Mouse (Mus musculus) forebrain, embryonic 15.5 days (tissue): ENCODE results near the gene Iqschfp. TPM values are rescaled to one million over a fixed set of nuclear protein-coding genes. Genes with fewer than 3 reads are reported as not detected.

Experiments
- ATAC-seq: fragments of 200-750 bp; cut with Nextera tagmentation; replicated peaks from 2 replicates; pipeline ENCODE4 v1.8.0; 2017; ENCODE audit warnings: mild to moderate bottlenecking, moderate TSS enrichment, moderate library complexity
- H3K27ac ChIP-seq: fragments of 300-500 bp; sonication (generic); replicated peaks from 2 replicates; pipeline ENCODE4 v1.5.1; 2015; ENCODE audit warnings: mild to moderate bottlenecking, inconsistent platforms
- H3K27me3 ChIP-seq: fragments of 300-500 bp; sonication (generic); 2 replicates; pipeline ENCODE4 v1.6.1; 2015; ENCODE audit warnings: inconsistent platforms
- H3K36me3 ChIP-seq: fragments of 300-500 bp; sonication (generic); 2 replicates; pipeline ENCODE4 v1.6.1; 2015; ENCODE audit warnings: mild to moderate bottlenecking, inconsistent platforms
- H3K4me1 ChIP-seq: fragments of 300-500 bp; sonication (generic); 2 replicates; pipeline ENCODE4 v1.6.1; 2015; ENCODE audit warnings: inconsistent platforms
- H3K4me2 ChIP-seq: fragments of 300-500 bp; sonication (generic); replicated peaks from 2 replicates; pipeline ENCODE4 v1.6.1; 2015; ENCODE audit warnings: mild to moderate bottlenecking, inconsistent platforms
- H3K4me3 ChIP-seq: fragments of 300-500 bp; sonication (generic); 2 replicates; pipeline ENCODE4 v1.5.1; 2015; ENCODE audit warnings: mild to moderate bottlenecking, inconsistent platforms
- H3K9ac ChIP-seq: fragments of 300-500 bp; sonication (generic); replicated peaks from 2 replicates; pipeline ENCODE4 v1.6.1; 2015; ENCODE audit warnings: mild to moderate bottlenecking, inconsistent platforms
- H3K9me3 ChIP-seq: fragments of 300-500 bp; sonication (generic); 2 replicates; pipeline ENCODE4 v1.6.1; 2016; ENCODE audit warnings: inconsistent platforms
- WGBS: fragments of 180-500 bp; shearing (Covaris S2); methylation state at CpG from one replicate; pipeline ENCODE4 v1.1.7; 2015; ENCODE audit warnings: mixed read lengths; 5-methylcytosine and 5-hydroxymethylcytosine counted together
- polyA plus RNA-seq: library from polyadenylated mRNA; unstranded; fragments of >200 nt; fragmentation: Nextera tagmentation; extraction: Ambion mirVana; gene quantifications from 2 replicates; pipeline ENCODE4 v1.2.1, GENCODE M21; 2015

Iqschfp gene
- polyA plus RNA-seq, 1 experiment from 2014 or later = 3.3 TPM

DNA sequence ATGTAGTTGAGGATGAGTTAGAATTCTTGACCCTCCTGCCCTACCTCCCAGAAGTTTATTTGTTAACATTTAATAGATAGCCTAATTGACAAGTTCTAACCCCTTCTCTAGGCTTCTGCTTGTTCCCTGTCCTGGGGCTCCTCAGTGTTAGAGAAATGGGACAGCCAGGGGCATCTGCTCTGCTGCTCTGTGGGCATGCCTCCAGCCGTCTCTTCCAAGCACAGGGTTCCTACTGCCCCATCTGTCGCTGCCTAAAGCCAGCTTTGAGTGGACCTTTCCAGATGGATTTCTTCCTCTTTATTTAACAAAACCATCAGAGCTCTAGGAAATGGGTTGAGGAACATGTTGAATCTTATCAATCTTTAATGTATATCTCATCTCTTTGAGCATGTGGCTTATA lies 529.8 kb downstream of the Iqschfp start:
- no peaks in the 10 kb centered on the region for H3K27me3 ChIP-seq
- WGBS = 76% methylated on average over 2 of the region's 2 CpGs
- H3K9me3 ChIP-seq = no peaks in the 10 kb centered on the region
- no peak for ATAC-seq
- no peak overlapping the region for H3K27ac ChIP-seq
- H3K4me2 ChIP-seq = no peak overlapping the region
- no peaks in the 10 kb centered on the region for H3K4me1 ChIP-seq
- H3K9ac ChIP-seq = no peak overlapping the region
- H3K4me3 ChIP-seq = no peak overlapping the region
- H3K36me3 ChIP-seq = no peaks in the 10 kb centered on the region

GRCm38 (mm10) chr3:68428081-68428480 lies 536.0 kb downstream of the Iqschfp start:
- Histone ChIP-seq H3K27me3 (no peaks in the 10 kb centered on the region), H3K4me3 (no peak overlapping the region), H3K9ac (no peak overlapping the region), H3K9me3 (no peaks in the 10 kb centered on the region), H3K4me1 (no peaks in the 10 kb centered on the region), H3K36me3 (no peaks in the 10 kb centered on the region), H3K4me2 (no peak overlapping the region), H3K27ac (no peak overlapping the region)
- ATAC-seq = no peak
- 92% methylated on average over 5 of the region's 5 CpGs for WGBS

DNA sequence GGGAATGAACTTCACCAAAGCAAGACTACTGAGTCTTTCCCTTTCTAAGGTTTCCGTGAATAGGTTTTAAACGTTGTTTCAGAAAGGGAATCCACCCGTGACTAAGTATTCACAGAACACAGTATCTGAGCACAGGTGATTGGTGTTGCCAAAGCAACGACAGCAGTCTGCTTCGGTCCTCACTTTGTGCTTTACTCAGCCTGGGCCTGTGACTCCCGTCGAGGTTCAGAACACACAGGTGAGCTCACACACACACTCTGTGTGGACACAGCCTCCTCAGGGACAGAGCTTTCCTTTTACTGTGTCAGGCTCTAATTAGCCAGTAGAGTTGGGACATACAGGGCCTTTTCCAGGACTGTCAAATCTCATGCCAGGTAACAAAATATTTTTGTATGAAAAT lies 542.4 kb downstream of the Iqschfp start:
- ATAC-seq = peak; percentile 63
- Histone ChIP-seq H3K27ac (no peak overlapping the region), H3K36me3 (no peaks in the 10 kb centered on the region), H3K4me2 (no peak overlapping the region), H3K9me3 (no peaks in the 10 kb centered on the region), H3K27me3 (no peaks in the 10 kb centered on the region), H3K9ac (no peak overlapping the region), H3K4me3 (no peak overlapping the region), H3K4me1 (peaks cover 13% of the 10 kb centered on the region)
- WGBS = 13% methylated on average over 7 of the region's 7 CpGs

- WGBS = 29% methylated on average over 2 of the region's 2 CpGs
- peak; percentile 69 for ATAC-seq
- Histone ChIP-seq H3K27ac (no peak overlapping the region), H3K9me3 (no peaks in the 10 kb centered on the region), H3K9ac (no peak overlapping the region), H3K36me3 (no peaks in the 10 kb centered on the region), H3K27me3 (no peaks in the 10 kb centered on the region), H3K4me1 (peaks cover 13% of the 10 kb centered on the region), H3K4me2 (no peak overlapping the region), H3K4me3 (no peak overlapping the region)
These were observed 542.9 kb downstream of the Iqschfp start for GRCm38 (mm10) chr3:68434897-68435296.

GRCm38 (mm10) chr3:68448480-68448879 lies 556.4 kb downstream of the Iqschfp start:
- ATAC-seq = no peak
- 87% methylated on average over 2 of the region's 2 CpGs for WGBS
- Histone ChIP-seq H3K9me3 (no peaks in the 10 kb centered on the region), H3K4me3 (no peak overlapping the region), H3K9ac (no peak overlapping the region), H3K27me3 (no peaks in the 10 kb centered on the region), H3K27ac (no peak overlapping the region), H3K4me2 (no peak overlapping the region), H3K4me1 (no peaks in the 10 kb centered on the region), H3K36me3 (no peaks in the 10 kb centered on the region)

DNA sequence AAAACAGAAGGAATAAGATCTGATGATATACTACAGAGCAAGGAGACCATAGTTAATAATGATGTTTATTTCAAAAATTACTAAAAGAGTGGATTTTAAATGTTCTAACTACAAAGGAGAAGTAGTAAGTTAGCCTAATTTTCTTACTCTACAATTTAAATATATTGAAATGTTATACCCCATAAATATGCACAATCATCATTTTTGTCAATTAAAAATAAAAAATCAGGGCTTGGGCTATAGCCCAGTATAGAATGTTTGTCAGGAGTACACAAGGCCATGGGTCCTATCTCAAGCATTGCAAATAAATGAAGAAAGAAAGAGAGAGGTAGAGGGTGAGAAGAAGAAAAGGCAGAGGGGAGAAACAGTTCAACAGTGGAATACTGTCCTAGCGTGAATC lies 559.6 kb downstream of the Iqschfp start:
- no peaks in the 10 kb centered on the region for H3K36me3 ChIP-seq
- ATAC-seq = no peak
- H3K9me3 ChIP-seq = no peaks in the 10 kb centered on the region
- H3K27me3 ChIP-seq = no peaks in the 10 kb centered on the region
- H3K4me3 ChIP-seq = no peak overlapping the region
- H3K27ac ChIP-seq = no peak overlapping the region
- no peak overlapping the region for H3K4me2 ChIP-seq
- H3K9ac ChIP-seq = no peak overlapping the region
- 100% methylated on average over 1 of the region's 1 CpGs for WGBS
- H3K4me1 ChIP-seq = no peaks in the 10 kb centered on the region

- WGBS = 26% methylated on average over 5 of the region's 5 CpGs
- no peak overlapping the region for H3K27ac ChIP-seq
These were observed 561.2 kb downstream of the Iqschfp start for GRCm38 (mm10) chr3:68453266-68453665.

DNA sequence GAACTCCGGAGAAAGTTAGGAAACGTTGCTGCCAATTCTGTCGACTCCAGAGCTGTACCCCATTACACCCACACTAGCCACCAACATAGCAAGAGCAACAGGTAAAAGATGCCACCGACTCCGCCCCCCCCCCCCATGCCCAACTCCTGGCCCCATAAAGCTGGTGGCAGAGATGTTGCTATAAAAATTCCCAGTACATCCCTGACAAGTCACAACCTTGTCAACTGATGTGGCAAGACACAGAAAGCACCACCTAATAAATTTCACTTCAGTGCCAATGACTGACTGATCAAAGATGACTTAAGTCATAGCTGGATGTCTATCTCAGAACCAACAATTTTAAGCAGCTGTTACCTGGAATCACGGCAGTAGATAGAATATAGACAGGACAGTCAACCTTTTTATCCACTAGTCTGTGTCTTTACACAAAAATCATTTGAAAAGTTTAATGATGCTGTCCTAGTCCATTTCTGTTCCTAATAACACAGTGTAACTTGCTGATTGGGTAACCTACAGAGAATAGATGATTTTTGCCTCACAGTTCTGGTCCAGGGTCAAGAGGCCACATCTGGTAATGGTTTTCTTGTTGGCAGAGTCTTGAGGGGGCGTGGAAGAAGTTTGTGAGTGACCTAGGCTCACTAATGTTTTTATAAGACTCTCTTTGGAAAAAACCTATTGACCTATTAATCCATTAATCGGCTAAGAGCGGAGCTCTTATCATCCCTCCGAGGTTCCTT lies 561.9 kb downstream of the Iqschfp start:
- Histone ChIP-seq H3K9ac (no peak overlapping the region), H3K27me3 (no peaks in the 10 kb centered on the region), H3K9me3 (no peaks in the 10 kb centered on the region), H3K4me1 (no peaks in the 10 kb centered on the region), H3K4me3 (no peak overlapping the region), H3K27ac (no peak overlapping the region), H3K4me2 (no peak overlapping the region), H3K36me3 (no peaks in the 10 kb centered on the region)
- 72% methylated on average over 10 of the region's 10 CpGs for WGBS
- ATAC-seq = no peak

More at GRCm38 (mm10) chr3:68453266-68453665, 561.2 kb downstream of the Iqschfp start:
- H3K4me3 ChIP-seq = no peak overlapping the region
- no peaks in the 10 kb centered on the region for H3K4me1 ChIP-seq
- no peak overlapping the region for H3K9ac ChIP-seq
- no peaks in the 10 kb centered on the region for H3K36me3 ChIP-seq
- no peak for ATAC-seq
- no peak overlapping the region for H3K4me2 ChIP-seq
- H3K27me3 ChIP-seq = no peaks in the 10 kb centered on the region
- H3K9me3 ChIP-seq = no peaks in the 10 kb centered on the region

DNA sequence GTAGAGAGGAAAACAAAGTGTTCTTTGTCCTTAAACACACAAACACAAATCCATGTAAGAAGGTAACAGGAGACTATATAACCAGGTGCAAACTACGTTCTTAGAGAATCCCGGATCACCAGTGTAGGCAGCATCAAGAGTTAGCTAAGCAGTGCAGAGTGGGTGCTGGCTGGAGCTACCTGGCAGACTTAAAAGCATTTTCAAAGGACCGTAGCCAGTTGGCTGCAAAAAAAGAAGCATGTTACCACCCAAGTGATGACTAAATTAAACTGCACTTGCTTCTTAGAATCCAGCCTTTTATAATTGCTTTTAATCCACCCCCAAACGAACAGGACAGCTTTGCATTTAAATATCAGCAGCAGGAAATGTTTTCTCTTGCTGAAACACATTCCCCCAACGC lies 574.6 kb downstream of the Iqschfp start:
- Histone ChIP-seq H3K36me3 (no peaks in the 10 kb centered on the region), H3K4me2 (no peak overlapping the region), H3K27ac (no peak overlapping the region), H3K9me3 (no peaks in the 10 kb centered on the region), H3K27me3 (no peaks in the 10 kb centered on the region), H3K9ac (no peak overlapping the region), H3K4me1 (peaks cover 10% of the 10 kb centered on the region), H3K4me3 (no peak overlapping the region)
- no peak for ATAC-seq
- WGBS = 28% methylated on average over 5 of the region's 5 CpGs

DNA sequence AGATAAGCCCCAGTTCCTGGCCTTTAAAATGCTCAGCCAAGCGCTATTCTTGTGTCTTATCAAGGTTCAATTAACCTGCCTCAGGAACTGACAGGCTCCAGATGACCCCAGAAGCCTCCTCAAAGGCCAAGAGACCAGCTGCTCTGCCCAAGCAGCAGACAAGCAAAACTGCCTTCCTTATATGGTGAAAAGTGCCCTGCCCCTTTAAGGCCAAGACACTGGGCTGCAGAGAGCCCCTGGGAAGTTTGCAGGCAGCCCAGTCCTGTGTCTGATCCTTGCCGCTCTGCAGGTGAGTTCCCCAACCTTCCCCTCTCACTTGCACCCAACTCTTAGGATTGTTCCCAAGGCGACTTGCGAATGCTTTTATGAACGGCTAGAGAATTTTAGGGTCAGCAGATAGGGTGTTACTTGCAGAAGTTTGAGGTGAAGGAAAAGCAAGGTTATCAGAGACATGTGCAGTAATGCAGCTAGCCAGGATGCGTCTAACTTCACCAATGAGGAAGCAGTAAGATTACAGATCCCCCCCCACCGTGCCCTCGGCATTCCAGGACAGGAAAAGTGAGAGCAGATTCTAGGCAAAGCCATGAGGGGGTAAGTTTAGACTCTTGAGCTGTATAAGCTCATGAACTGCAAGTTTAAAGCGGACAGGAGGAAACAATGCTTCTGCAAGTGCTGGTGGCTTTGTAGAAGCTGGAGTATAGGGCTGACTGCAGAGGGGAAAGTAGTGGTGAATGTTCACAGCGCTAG lies 576.1 kb downstream of the Iqschfp start:
- Histone ChIP-seq H3K27ac (no peak overlapping the region), H3K36me3 (no peaks in the 10 kb centered on the region), H3K4me1 (peaks cover 10% of the 10 kb centered on the region), H3K4me2 (no peak overlapping the region; the same call in 1 of the 2 replicates), H3K27me3 (no peaks in the 10 kb centered on the region), H3K4me3 (no peak overlapping the region), H3K9me3 (no peaks in the 10 kb centered on the region), H3K9ac (no peak overlapping the region)
- WGBS = 6% methylated on average over 10 of the region's 10 CpGs
- ATAC-seq = no peak

GRCm38 (mm10) chr3:68469643-68470042 lies 577.6 kb downstream of the Iqschfp start:
- 89% methylated on average over 1 of the region's 1 CpGs for WGBS

DNA sequence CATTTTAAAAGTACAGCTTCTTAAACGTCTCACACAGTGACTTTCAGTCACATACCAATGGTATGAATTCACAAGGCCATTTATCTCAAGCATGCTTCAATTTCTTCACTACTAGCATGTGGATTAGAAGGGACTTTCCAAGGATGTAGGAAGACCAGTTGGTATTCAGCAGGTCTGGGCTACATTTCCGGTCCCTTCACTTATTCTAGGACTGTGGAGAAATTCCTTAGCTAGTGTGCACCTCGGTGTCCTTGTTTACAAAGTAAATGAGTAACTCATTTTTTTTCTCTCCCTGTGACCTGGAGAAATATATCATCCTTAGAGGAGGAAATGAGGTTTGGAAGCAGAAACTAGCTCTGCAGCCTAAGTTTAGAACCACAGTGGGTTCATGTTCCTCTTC lies 578.0 kb downstream of the Iqschfp start:
- Histone ChIP-seq H3K9me3 (no peaks in the 10 kb centered on the region), H3K4me2 (no peak overlapping the region), H3K4me3 (no peak overlapping the region), H3K9ac (no peak overlapping the region), H3K27me3 (no peaks in the 10 kb centered on the region), H3K4me1 (peaks cover 10% of the 10 kb centered on the region), H3K36me3 (no peaks in the 10 kb centered on the region), H3K27ac (no peak overlapping the region)
- no peak for ATAC-seq
- 72% methylated on average over 3 of the region's 3 CpGs for whole genome bisulfite sequencing

More at GRCm38 (mm10) chr3:68469643-68470042, 577.6 kb downstream of the Iqschfp start:
- H3K4me1 ChIP-seq = peaks cover 10% of the 10 kb centered on the region
- H3K4me3 ChIP-seq = no peak overlapping the region
- H3K27me3 ChIP-seq = no peaks in the 10 kb centered on the region
- H3K27ac ChIP-seq = no peak overlapping the region
- no peaks in the 10 kb centered on the region for H3K9me3 ChIP-seq
- H3K4me2 ChIP-seq = no peak overlapping the region
- H3K36me3 ChIP-seq = no peaks in the 10 kb centered on the region
- H3K9ac ChIP-seq = no peak overlapping the region
- no peak for ATAC-seq
